Mouse (Mus musculus): ENCODE results near the gene Utp20. TPM values are rescaled to one million over a fixed set of nuclear protein-coding genes. Genes with fewer than 3 reads are reported as not detected.
"Not testable (repeated sequence)": the region's sequence is repeated elsewhere in the genome, so short reads cannot be mapped to it uniquely, and the experiment has no call there.

Utp20 gene
- polyA plus RNA-seq, 1 experiment from 2014 or later, result 25.0 TPM

GRCm38 (mm10) chr10:88826947-88827306 lies 323 bp upstream of the Utp20 start:
- WGBS, result 4% methylated on average over 6 of the region's 6 CpGs
- not testable (repeated sequence) for H3K27ac ChIP-seq

GRCm38 (mm10) chr10:88817335-88817734 lies 9.3 kb downstream of the Utp20 start:
- Histone ChIP-seq H3K36me3 (peaks cover 74% of the 10 kb centered on the region), H3K9me3 (no peaks in the 10 kb centered on the region), H3K27ac (no peak overlapping the region), H3K4me3 (no peak overlapping the region), H3K27me3 (no peaks in the 10 kb centered on the region), H3K4me2 (replicated peaks) (no peak overlapping the region), H3K4me1 (no peaks in the 10 kb centered on the region), H3K9ac (no peak overlapping the region)
- 94% methylated on average over 5 of the region's 5 CpGs for WGBS
- no peak for ATAC-seq (ENCODE audit: insufficient number of reproducible peaks, insufficient read depth, low FRiP score, low TSS enrichment)

More at GRCm38 (mm10) chr10:88826947-88827306, 323 bp upstream of the Utp20 start:
- H3K4me2 ChIP-seq (replicated peaks), result peak overlapping the region; percentile 59
- ATAC-seq (ENCODE audit: insufficient number of reproducible peaks, insufficient read depth, low FRiP score, low TSS enrichment); H3K36me3 ChIP-seq; H3K27me3 ChIP-seq; H3K4me1 ChIP-seq; H3K9me3 ChIP-seq: not testable (repeated sequence)
- peak overlapping the region; percentile 67; the same call in 1 of the 2 replicates for H3K9ac ChIP-seq
- H3K4me3 ChIP-seq, result peak overlapping the region; percentile 83

- no peaks in the 10 kb centered on the region for H3K9me3 ChIP-seq
- peaks cover 74% of the 10 kb centered on the region for H3K36me3 ChIP-seq
- no peak for ATAC-seq (ENCODE audit: insufficient number of reproducible peaks, insufficient read depth, low FRiP score, low TSS enrichment)
- no peak overlapping the region for H3K27ac ChIP-seq
- H3K4me1 ChIP-seq, result no peaks in the 10 kb centered on the region
- H3K4me2 ChIP-seq (replicated peaks), result no peak overlapping the region
- WGBS, result 85% methylated on average over 2 of the region's 2 CpGs
- no peak overlapping the region for H3K4me3 ChIP-seq
- H3K27me3 ChIP-seq, result no peaks in the 10 kb centered on the region
- no peak overlapping the region for H3K9ac ChIP-seq
These were observed 11.3 kb downstream of the Utp20 start for GRCm38 (mm10) chr10:88815256-88815655.

- Histone ChIP-seq H3K4me1 (no peaks in the 10 kb centered on the region), H3K9ac (no peak overlapping the region), H3K36me3 (peaks cover 75% of the 10 kb centered on the region), H3K9me3 (no peaks in the 10 kb centered on the region), H3K4me3 (no peak overlapping the region), H3K27me3 (no peaks in the 10 kb centered on the region), H3K4me2 (replicated peaks) (no peak overlapping the region), H3K27ac (no peak overlapping the region)
- 93% methylated on average over 5 of the region's 5 CpGs for WGBS
- ATAC-seq (ENCODE audit: insufficient number of reproducible peaks, insufficient read depth, low FRiP score, low TSS enrichment), result no peak
These were observed 14.9 kb downstream of the Utp20 start for GRCm38 (mm10) chr10:88811704-88812103.

- H3K36me3 ChIP-seq, result peaks cover 38% of the 10 kb centered on the region
- H3K27ac ChIP-seq, result no peak overlapping the region
- no peak overlapping the region for H3K9ac ChIP-seq
- no peak overlapping the region for H3K4me3 ChIP-seq
- no peaks in the 10 kb centered on the region for H3K4me1 ChIP-seq
- ATAC-seq (ENCODE audit: insufficient number of reproducible peaks, insufficient read depth, low FRiP score, low TSS enrichment), result no peak
- no peaks in the 10 kb centered on the region for H3K9me3 ChIP-seq
- no peak overlapping the region for H3K4me2 ChIP-seq (replicated peaks)
- 84% methylated on average over 3 of the region's 3 CpGs for WGBS
- no peaks in the 10 kb centered on the region for H3K27me3 ChIP-seq
These were observed 24.4 kb downstream of the Utp20 start for GRCm38 (mm10) chr10:88802236-88802635.

GRCm38 (mm10) chr10:88799381-88799780 lies 27.2 kb downstream of the Utp20 start:
- H3K4me1 ChIP-seq, result no peaks in the 10 kb centered on the region
- no peak overlapping the region for H3K27ac ChIP-seq
- no peak overlapping the region for H3K4me2 ChIP-seq (replicated peaks)
- no peak overlapping the region for H3K4me3 ChIP-seq
- H3K9me3 ChIP-seq, result no peaks in the 10 kb centered on the region
- WGBS, result 92% methylated on average over 7 of the region's 7 CpGs
- ATAC-seq (ENCODE audit: insufficient number of reproducible peaks, insufficient read depth, low FRiP score, low TSS enrichment), result no peak
- no peak overlapping the region for H3K9ac ChIP-seq
- peaks cover 29% of the 10 kb centered on the region for H3K36me3 ChIP-seq
- no peaks in the 10 kb centered on the region for H3K27me3 ChIP-seq

GRCm38 (mm10) chr10:88797452-88797851 lies 29.2 kb downstream of the Utp20 start:
- ATAC-seq (ENCODE audit: insufficient number of reproducible peaks, insufficient read depth, low FRiP score, low TSS enrichment), result no peak
- Histone ChIP-seq H3K4me1 (no peaks in the 10 kb centered on the region), H3K36me3 (peaks cover 41% of the 10 kb centered on the region), H3K4me2 (replicated peaks) (no peak overlapping the region), H3K27ac (no peak overlapping the region), H3K4me3 (no peak overlapping the region), H3K9ac (no peak overlapping the region), H3K9me3 (no peaks in the 10 kb centered on the region), H3K27me3 (no peaks in the 10 kb centered on the region)

- Histone ChIP-seq H3K4me2 (replicated peaks) (no peak overlapping the region), H3K9ac (no peak overlapping the region), H3K9me3 (no peaks in the 10 kb centered on the region), H3K36me3 (peaks cover 42% of the 10 kb centered on the region), H3K27ac (no peak overlapping the region), H3K4me1 (no peaks in the 10 kb centered on the region), H3K4me3 (no peak overlapping the region), H3K27me3 (no peaks in the 10 kb centered on the region)
- ATAC-seq (ENCODE audit: insufficient number of reproducible peaks, insufficient read depth, low FRiP score, low TSS enrichment), result no peak
- WGBS, result 90% methylated on average over 4 of the region's 4 CpGs
These were observed 29.7 kb downstream of the Utp20 start for GRCm38 (mm10) chr10:88796939-88797338.

GRCm38 (mm10) chr10:88795226-88795625 lies 31.4 kb downstream of the Utp20 start:
- no peak overlapping the region for H3K9ac ChIP-seq
- peaks cover 58% of the 10 kb centered on the region for H3K36me3 ChIP-seq
- H3K27me3 ChIP-seq, result no peaks in the 10 kb centered on the region
- no peak overlapping the region for H3K4me2 ChIP-seq (replicated peaks)
- H3K4me1 ChIP-seq, result no peaks in the 10 kb centered on the region
- H3K27ac ChIP-seq, result no peak overlapping the region
- no peaks in the 10 kb centered on the region for H3K9me3 ChIP-seq
- ATAC-seq (ENCODE audit: insufficient number of reproducible peaks, insufficient read depth, low FRiP score, low TSS enrichment), result no peak
- WGBS, result 92% methylated on average over 7 of the region's 7 CpGs
- no peak overlapping the region for H3K4me3 ChIP-seq

- H3K36me3 ChIP-seq, result peaks cover 56% of the 10 kb centered on the region
- no peak for ATAC-seq (ENCODE audit: insufficient number of reproducible peaks, insufficient read depth, low FRiP score, low TSS enrichment)
- H3K27ac ChIP-seq, result no peak overlapping the region
- WGBS, result 90% methylated on average over 8 of the region's 8 CpGs
- no peak overlapping the region for H3K9ac ChIP-seq
- no peak overlapping the region for H3K4me2 ChIP-seq (replicated peaks)
- no peaks in the 10 kb centered on the region for H3K4me1 ChIP-seq
- no peaks in the 10 kb centered on the region for H3K27me3 ChIP-seq
- H3K9me3 ChIP-seq, result no peaks in the 10 kb centered on the region
- H3K4me3 ChIP-seq, result no peak overlapping the region
These were observed 32.0 kb downstream of the Utp20 start for GRCm38 (mm10) chr10:88794606-88795005.

GRCm38 (mm10) chr10:88793671-88794070 lies 32.9 kb downstream of the Utp20 start:
- Histone ChIP-seq H3K4me1 (no peaks in the 10 kb centered on the region), H3K4me2 (replicated peaks) (no peak overlapping the region), H3K36me3 (peaks cover 52% of the 10 kb centered on the region), H3K27me3 (no peaks in the 10 kb centered on the region), H3K4me3 (no peak overlapping the region), H3K9ac (no peak overlapping the region), H3K27ac (no peak overlapping the region), H3K9me3 (no peaks in the 10 kb centered on the region)
- ATAC-seq (ENCODE audit: insufficient number of reproducible peaks, insufficient read depth, low FRiP score, low TSS enrichment), result no peak

- H3K9me3 ChIP-seq, result no peaks in the 10 kb centered on the region
- no peak overlapping the region for H3K4me3 ChIP-seq
- no peaks in the 10 kb centered on the region for H3K27me3 ChIP-seq
- H3K27ac ChIP-seq, result no peak overlapping the region
- 86% methylated on average over 5 of the region's 5 CpGs for WGBS
- no peak overlapping the region for H3K4me2 ChIP-seq (replicated peaks)
- H3K4me1 ChIP-seq, result no peaks in the 10 kb centered on the region
- peaks cover 32% of the 10 kb centered on the region for H3K36me3 ChIP-seq
- no peak for ATAC-seq (ENCODE audit: insufficient number of reproducible peaks, insufficient read depth, low FRiP score, low TSS enrichment)
- no peak overlapping the region for H3K9ac ChIP-seq
These were observed 42.1 kb downstream of the Utp20 start for GRCm38 (mm10) chr10:88784513-88784931.

- Histone ChIP-seq H3K27ac (no peak overlapping the region), H3K36me3 (peaks cover 35% of the 10 kb centered on the region), H3K4me1 (no peaks in the 10 kb centered on the region), H3K9me3 (no peaks in the 10 kb centered on the region), H3K27me3 (no peaks in the 10 kb centered on the region), H3K4me3 (no peak overlapping the region), H3K4me2 (replicated peaks) (no peak overlapping the region), H3K9ac (no peak overlapping the region)
- ATAC-seq (ENCODE audit: insufficient number of reproducible peaks, insufficient read depth, low FRiP score, low TSS enrichment), result no peak
- WGBS, result 94% methylated on average over 5 of the region's 5 CpGs
These were observed 42.7 kb downstream of the Utp20 start for GRCm38 (mm10) chr10:88783941-88784340.

Data from embryonic facial prominence, embryonic 12.5 days (tissue).